Mouse (Mus musculus): ENCODE data around the gene Cabp2. TPM values are rescaled to one million over a fixed set of nuclear protein-coding genes. Genes with fewer than 3 reads are reported as not detected.
A peak's percentile ranks its signal among the peaks of the same experiment; 100 is the strongest.
"Not testable (repeated sequence)": the region's sequence is repeated elsewhere in the genome, so short reads cannot be mapped to it uniquely, and the experiment has no call there.

The Cabp2 gene
- polyA plus RNA-seq, 1 experiment from 2014 or later: 0.43 TPM

DNA sequence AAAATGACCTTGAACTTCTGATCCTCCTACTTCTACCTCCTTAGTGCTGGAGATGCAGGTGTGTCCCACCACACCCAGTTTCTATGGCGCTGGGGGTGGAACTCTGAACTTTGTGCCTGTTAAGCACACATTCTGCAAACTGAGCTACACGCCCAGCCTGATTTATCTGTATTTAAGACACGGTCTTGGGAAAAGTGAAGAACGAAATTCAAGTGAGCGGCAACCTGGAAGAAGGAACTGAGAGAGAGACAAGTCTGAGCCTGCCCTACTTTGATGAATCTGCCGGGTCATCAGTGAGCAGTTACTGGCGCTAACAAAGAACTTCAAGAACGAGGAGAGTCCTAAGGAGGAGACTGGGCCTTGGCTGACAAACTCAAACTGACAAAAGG is 34.5 kb upstream of the Cabp2 start:
- no peaks in the 10 kb centered on the region for H3K9me3 ChIP-seq (ENCODE audit: low read length)
- peaks cover 13% of the 10 kb centered on the region; the same call in 1 of the 2 replicates for H3K4me1 ChIP-seq (ENCODE audit: insufficient read depth)
- H3K27ac ChIP-seq (ENCODE audit: low read depth): peak overlapping the region; percentile 90
- ATAC-seq (peak; percentile 27), DNase-seq (peak; percentile 53)
- 47% methylated on average over 8 of the region's 8 CpGs for WGBS (ENCODE audit: insufficient replicate concordance)
- H3K27me3 ChIP-seq (ENCODE audit: insufficient read depth, low read length): no peaks in the 10 kb centered on the region
- no peaks in the 10 kb centered on the region for H3K36me3 ChIP-seq (replicated peaks; ENCODE audit: insufficient read depth, low read length)
- no peak overlapping the region; the same call in 1 of the 2 replicates for H3K9ac ChIP-seq (replicated peaks)
- H3K4me3 ChIP-seq (ENCODE audit: low read depth, low read length): 0 out of 2 replicates have a peak overlapping the region, but pooled peaks have one; percentile 5
- H3K4me2 ChIP-seq (ENCODE audit: low read depth, low read length): peak overlapping the region; percentile 48
- TF ChIP-seq CTCF (IDR thresholded peaks at IDR 0.05; ENCODE audit: low read depth) (no peak), EP300 (IDR thresholded peaks at IDR 0.05; ENCODE audit: low read depth) (peak; percentile 47)

DNA sequence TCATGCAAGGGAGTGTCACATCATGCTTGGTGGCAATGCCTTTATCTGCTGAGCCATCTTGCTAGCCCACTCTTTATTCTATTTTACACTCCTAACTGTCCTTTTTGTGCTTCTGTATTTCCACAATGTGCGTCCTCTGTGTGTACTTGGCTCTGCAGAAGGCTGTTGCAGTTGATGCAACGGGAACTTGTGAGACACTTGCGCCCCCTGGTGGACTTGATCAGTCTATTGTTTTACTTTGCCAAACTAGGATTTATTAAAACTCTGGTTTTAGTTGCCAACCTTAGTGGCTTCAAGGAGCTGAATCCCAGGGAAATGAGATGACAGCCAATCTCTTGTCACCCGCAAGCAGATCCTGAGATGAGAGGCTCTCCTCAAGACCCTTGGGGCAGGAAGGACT is 33.5 kb upstream of the Cabp2 start:
- DNase-seq (peak; percentile 89), ATAC-seq (no peak)
- no peaks in the 10 kb centered on the region for H3K36me3 ChIP-seq (replicated peaks; ENCODE audit: insufficient read depth, low read length)
- H3K27me3 ChIP-seq (ENCODE audit: insufficient read depth, low read length): no peaks in the 10 kb centered on the region
- no peak for TF ChIP-seq EP300 (IDR thresholded peaks at IDR 0.05; ENCODE audit: low read depth)
- TF ChIP-seq CTCF (IDR thresholded peaks at IDR 0.05; ENCODE audit: low read depth): peak; percentile 94
- no peak overlapping the region for H3K27ac ChIP-seq (ENCODE audit: low read depth)
- WGBS (ENCODE audit: insufficient replicate concordance): 21% methylated on average over 4 of the region's 4 CpGs
- H3K9ac ChIP-seq (replicated peaks): no peak overlapping the region
- H3K4me1 ChIP-seq (ENCODE audit: insufficient read depth): peaks cover 13% of the 10 kb centered on the region; the same call in 1 of the 2 replicates
- H3K4me2 ChIP-seq (ENCODE audit: low read depth, low read length): peak overlapping the region; percentile 48
- 0 out of 2 replicates have a peak overlapping the region, but pooled peaks have one; percentile 5 for H3K4me3 ChIP-seq (ENCODE audit: low read depth, low read length)
- H3K9me3 ChIP-seq (ENCODE audit: low read length): no peaks in the 10 kb centered on the region

DNA sequence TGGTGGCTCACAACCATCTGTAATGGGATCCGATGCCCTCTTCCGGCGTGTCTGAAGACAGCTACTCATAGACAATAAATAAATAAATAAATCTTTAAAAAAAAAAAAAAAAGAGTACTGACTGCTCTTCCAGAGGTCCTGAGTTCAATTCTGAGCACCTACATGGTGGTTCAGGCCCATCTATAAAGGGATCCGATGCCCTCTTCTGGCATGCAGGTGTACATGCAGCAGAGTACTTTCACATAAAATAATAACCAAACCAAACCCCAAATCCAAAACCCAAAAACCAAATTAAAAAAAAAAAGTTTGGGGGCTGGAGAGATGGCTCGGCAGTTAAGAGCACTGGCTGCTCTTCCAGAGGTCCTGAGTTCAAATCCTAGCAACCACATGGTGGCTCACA is 32.3 kb upstream of the Cabp2 start:
- DNase-seq; ATAC-seq; H3K36me3 ChIP-seq (replicated peaks; ENCODE audit: insufficient read depth, low read length); H3K27ac ChIP-seq (ENCODE audit: low read depth); H3K4me3 ChIP-seq (ENCODE audit: low read depth, low read length); H3K9ac ChIP-seq (replicated peaks); H3K4me2 ChIP-seq (ENCODE audit: low read depth, low read length); H3K27me3 ChIP-seq (ENCODE audit: insufficient read depth, low read length); H3K9me3 ChIP-seq (ENCODE audit: low read length): not testable (repeated sequence)
- WGBS (ENCODE audit: insufficient replicate concordance): 79% methylated on average over 5 of the region's 5 CpGs
- peaks cover 13% of the 10 kb centered on the region; the same call in 1 of the 2 replicates for H3K4me1 ChIP-seq (ENCODE audit: insufficient read depth)
- TF ChIP-seq CTCF (IDR thresholded peaks at IDR 0.05; ENCODE audit: low read depth): peak; percentile 48

DNA sequence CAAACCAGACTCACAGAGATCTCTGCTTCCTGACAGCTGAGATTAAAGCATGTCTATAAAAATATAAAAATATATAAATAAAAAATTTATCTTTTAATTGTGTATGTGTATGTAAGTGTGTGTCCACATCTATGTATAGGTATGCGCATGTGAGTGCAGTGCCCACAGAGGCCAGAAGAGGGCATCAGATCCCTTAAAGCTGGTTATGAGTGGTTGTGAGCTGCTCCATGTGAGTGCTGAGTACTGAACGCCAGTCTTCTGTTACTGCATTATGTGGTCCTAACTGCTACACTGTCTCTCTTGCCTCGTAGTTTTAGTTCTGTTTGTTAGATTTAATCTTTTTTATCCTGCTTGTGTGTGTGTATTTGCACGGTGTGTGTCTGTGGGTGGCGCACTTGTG is 30.4 kb upstream of the Cabp2 start:
- Histone ChIP-seq H3K4me3 (ENCODE audit: low read depth, low read length) (no peak overlapping the region), H3K27me3 (ENCODE audit: insufficient read depth, low read length) (no peaks in the 10 kb centered on the region), H3K36me3 (replicated peaks; ENCODE audit: insufficient read depth, low read length) (no peaks in the 10 kb centered on the region), H3K4me1 (ENCODE audit: insufficient read depth) (peaks cover 20% of the 10 kb centered on the region; the same call in 1 of the 2 replicates), H3K9me3 (ENCODE audit: low read length) (no peaks in the 10 kb centered on the region), H3K27ac (ENCODE audit: low read depth) (no peak overlapping the region), H3K4me2 (ENCODE audit: low read depth, low read length) (no peak overlapping the region), H3K9ac (replicated peaks) (no peak overlapping the region)
- no peak for ATAC-seq
- no peak for DNase-seq
- TF ChIP-seq CTCF (IDR thresholded peaks at IDR 0.05; ENCODE audit: low read depth) (peak; percentile 51), EP300 (IDR thresholded peaks at IDR 0.05; ENCODE audit: low read depth) (no peak)
- 94% methylated on average over 5 of the region's 5 CpGs for WGBS (ENCODE audit: insufficient replicate concordance)

DNA sequence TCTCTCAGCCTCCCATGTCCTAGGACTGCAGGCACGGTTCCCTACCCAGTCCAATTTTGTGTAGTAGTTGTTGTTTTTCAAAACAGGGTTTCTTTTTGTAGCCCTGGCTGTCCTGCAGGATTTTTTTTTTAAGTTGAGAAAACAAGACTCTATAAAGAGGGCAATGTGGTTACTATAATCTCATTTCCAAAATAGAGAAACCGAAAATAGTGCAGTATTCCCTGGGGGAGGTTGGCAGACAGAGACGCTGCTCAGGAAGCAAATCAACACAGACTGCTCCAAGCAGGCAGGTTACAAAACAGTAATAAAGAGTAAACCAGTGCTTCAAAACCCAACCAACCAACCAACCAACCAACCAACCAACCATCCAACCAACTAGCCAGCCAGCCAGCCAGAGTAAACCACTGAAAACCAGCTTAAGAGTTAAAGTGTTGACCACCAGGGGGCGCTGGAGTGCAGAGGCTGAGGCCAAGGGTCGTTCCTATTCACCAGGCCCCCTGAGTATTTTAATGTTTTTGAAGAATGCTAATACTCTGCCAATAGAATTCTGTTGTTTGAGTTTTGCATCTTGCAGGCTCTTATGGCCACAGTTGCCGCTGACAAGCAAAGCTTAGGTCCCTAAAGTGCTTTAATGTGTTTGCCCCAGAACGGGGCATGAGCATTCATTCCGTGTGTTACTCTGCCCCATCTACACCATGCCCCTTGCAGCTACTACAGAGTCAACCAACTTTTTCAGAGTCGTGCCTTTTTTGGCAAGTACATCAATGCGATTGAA is 29.4 kb upstream of the Cabp2 start:
- 49% methylated on average over 10 of the region's 10 CpGs for WGBS (ENCODE audit: insufficient replicate concordance)
- TF ChIP-seq CTCF (IDR thresholded peaks at IDR 0.05; ENCODE audit: low read depth): peak; percentile 92
- TF ChIP-seq EP300 (IDR thresholded peaks at IDR 0.05; ENCODE audit: low read depth): no peak

DNA sequence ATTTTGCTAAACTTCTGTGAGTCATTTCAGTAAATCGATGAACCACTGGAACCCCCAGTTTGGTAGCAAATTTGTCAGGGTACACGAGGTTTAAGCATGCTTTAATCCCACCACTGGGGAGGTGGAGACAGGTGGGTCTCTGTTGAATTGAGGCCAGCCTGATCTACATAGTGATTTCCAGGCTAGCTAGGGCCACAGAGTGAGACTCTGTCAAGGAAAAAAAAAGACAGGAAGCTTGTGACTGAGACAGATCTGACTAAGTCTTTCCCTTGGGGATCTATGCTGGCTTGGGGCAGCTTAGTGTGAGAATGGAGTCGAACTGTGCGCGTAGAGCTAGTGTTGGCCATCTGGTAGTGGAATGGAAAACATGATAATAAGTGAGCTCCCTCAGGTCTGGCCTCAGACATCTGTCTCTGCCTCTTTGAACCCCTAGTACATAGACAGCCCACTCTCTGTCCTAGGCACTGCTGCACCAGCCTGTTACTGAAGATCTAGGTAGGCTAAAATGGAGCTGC is 28.8 kb upstream of the Cabp2 start:
- 68% methylated on average over 5 of the region's 5 CpGs for WGBS (ENCODE audit: insufficient replicate concordance)
- no peak overlapping the region for H3K4me2 ChIP-seq (ENCODE audit: low read depth, low read length)
- 0 out of 2 replicates have a peak overlapping the region, but pooled peaks have one; percentile 2 for H3K9ac ChIP-seq (replicated peaks)
- no peaks in the 10 kb centered on the region for H3K27me3 ChIP-seq (ENCODE audit: insufficient read depth, low read length)
- no peak for ATAC-seq
- peaks cover 21% of the 10 kb centered on the region for H3K4me1 ChIP-seq (ENCODE audit: insufficient read depth)
- no peaks in the 10 kb centered on the region for H3K9me3 ChIP-seq (ENCODE audit: low read length)
- DNase-seq: no peak
- TF ChIP-seq EP300 (IDR thresholded peaks at IDR 0.05; ENCODE audit: low read depth) (no peak), CTCF (IDR thresholded peaks at IDR 0.05; ENCODE audit: low read depth) (no peak)
- no peaks in the 10 kb centered on the region for H3K36me3 ChIP-seq (replicated peaks; ENCODE audit: insufficient read depth, low read length)
- 0 out of 2 replicates have a peak overlapping the region, but pooled peaks have one; percentile 18 for H3K27ac ChIP-seq (ENCODE audit: low read depth)
- H3K4me3 ChIP-seq (ENCODE audit: low read depth, low read length): no peak overlapping the region

More for the DNA sequence above, 29.4 kb upstream of the Cabp2 start:
- Histone ChIP-seq H3K36me3 (replicated peaks; ENCODE audit: insufficient read depth, low read length) (no peaks in the 10 kb centered on the region), H3K4me1 (ENCODE audit: insufficient read depth) (peaks cover 23% of the 10 kb centered on the region; the same call in 1 of the 2 replicates), H3K27ac (ENCODE audit: low read depth) (no peak overlapping the region), H3K4me2 (ENCODE audit: low read depth, low read length) (no peak overlapping the region), H3K9ac (replicated peaks) (no peak overlapping the region), H3K9me3 (ENCODE audit: low read length) (no peaks in the 10 kb centered on the region), H3K27me3 (ENCODE audit: insufficient read depth, low read length) (no peaks in the 10 kb centered on the region), H3K4me3 (ENCODE audit: low read depth, low read length) (no peak overlapping the region)
- ATAC-seq (no peak), DNase-seq (peak; percentile 81)
